Mouse (Mus musculus): ENCODE results near the gene Tbl1x. TPM values are rescaled to one million over a fixed set of nuclear protein-coding genes. Genes with fewer than 3 reads are reported as not detected.
A peak's percentile ranks its signal among the peaks of the same experiment; 100 is the strongest.

Tbl1x gene
- polyA plus RNA-seq, 2 experiments from 2014 or later = 28.4 to 29.3 TPM

DNA sequence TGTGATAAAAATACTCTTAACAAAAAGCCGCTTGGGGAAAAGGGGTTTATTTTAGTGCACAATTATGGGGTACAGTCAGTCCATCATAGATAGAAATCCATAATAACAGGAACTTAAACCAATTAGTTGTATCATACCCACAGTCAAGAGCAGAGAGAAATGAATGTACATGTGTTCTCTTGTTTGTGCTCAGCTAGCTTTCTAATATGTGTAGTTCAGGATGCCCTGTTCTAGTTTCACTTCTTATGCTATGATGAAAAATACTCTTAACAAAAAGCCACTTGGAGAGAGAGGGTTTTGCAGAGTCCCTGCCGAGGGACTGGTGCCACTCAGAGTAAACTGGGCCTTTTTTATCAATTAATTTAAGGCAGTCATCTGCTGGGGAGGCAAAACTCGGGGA lies 101.1 kb downstream of the Tbl1x start:
- ATAC-seq = peak; percentile 32

DNA sequence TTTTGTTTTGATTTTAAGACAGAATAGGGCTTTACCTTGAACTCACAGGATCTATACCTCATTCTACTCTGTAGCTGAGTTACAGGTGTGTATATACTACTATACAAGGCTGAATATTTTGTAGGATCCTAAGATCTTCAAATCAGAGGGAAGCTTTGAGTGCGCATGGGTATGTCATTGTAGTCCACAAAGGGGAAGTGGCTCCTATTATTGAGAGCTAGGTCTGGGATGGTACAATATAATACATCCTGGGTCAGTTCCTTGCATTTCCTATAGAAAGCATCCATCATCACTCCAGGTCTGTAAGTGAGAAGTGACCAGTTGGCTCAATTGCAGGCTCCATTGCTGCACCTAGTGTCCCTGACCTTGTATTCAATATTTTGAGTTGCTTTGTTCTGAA lies 102.2 kb downstream of the Tbl1x start:
- ATAC-seq = no peak

DNA sequence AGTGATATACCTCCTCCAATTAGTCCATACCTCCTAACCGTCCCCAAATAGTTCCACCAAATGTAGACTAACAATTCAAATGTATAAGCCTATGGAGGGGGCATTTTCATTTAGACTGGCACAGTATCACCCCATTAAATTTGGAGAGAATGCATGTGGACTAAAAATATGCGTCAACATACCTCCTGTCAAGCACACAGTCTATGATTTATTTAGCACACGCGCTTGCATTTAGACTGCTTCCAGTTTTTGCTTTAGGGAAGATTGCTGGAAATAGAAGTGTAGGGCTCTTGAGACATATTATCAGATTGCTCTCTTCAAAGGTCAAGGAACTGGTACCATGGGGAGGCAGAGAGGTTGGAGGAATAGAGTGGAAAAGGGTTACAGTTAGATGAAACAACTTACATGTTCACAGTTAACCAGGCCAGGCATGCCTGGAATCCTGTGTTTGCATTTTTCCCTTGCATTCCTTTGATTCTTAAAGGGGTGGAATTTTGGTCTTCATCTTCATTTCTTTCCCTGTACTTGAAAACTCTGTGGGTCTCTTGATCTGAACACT lies 105.0 kb downstream of the Tbl1x start:
- no peak for ATAC-seq

DNA sequence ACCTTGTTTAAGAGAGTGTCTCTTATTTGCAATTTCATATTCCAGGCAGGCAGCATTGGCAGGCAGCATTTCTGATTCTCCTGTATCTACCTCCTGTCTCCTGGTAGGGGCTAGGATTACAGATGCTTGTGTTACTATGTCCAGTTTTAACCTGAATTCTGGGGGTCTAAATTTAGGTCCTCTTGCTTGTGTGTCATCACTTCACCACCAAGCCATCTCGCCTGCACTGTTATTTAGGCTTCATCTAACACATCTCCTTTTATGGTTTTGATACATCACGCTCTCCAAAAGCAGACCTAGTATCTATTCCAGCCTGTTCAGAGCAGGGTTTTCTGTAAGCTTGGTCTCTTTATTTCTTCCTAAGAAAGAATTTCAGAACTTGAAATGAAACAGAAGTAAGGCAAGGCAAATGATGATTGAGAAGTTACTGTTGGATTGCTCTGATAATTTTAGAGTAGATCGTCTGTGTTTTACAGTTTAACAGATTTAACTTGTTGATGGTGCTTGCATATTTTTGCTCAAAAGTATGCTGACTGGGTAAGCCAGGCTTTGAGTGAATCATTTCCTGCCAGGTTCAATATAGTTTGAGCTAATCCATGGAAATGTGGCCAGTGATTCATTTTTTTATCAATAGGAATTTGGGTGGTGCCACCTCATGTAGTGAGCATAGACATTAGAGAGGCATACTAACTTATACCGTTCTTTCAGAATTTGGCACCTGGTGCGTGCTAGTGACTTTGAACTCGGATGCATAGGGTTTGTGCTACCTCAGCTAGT lies 106.7 kb downstream of the Tbl1x start:
- ATAC-seq = no peak

DNA sequence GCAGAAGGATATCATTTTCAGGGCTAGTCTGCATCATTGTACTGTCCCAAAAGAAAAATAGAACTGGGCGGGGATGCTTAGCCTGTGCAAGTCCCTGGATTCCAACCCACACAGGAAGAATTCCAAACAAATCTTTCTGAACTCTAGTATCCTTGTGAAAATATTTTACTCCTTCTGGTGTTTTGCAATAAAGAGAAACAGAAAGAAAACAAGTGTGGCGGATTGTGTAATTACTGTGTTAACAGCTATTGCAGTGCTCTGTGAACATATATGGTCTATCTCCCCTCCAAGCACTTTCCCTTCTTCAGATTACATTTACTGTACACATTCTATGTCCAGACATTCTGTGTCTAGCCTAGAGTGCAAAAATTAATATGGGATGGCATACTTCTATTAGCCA lies 119.6 kb downstream of the Tbl1x start:
- ATAC-seq = no peak

DNA sequence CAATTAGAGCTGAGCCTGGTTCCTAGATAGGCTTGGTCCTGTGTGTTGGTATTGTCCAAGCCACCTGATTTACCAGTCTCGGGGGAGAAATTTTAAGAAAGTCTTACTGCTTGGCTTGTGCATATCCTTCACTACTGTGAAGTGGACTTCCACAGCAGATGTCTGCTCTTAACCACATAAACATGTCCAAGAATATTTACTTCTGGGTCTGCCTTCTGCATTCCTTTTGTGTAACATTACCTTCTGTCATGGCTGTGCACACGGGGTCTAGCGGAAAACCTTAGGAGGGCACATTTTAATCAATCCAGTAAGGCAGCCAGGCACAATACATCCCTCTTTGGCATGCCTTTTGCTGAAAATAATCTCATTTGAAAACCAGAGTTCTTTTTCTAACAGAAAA lies 125.7 kb downstream of the Tbl1x start:
- no peak for ATAC-seq

DNA sequence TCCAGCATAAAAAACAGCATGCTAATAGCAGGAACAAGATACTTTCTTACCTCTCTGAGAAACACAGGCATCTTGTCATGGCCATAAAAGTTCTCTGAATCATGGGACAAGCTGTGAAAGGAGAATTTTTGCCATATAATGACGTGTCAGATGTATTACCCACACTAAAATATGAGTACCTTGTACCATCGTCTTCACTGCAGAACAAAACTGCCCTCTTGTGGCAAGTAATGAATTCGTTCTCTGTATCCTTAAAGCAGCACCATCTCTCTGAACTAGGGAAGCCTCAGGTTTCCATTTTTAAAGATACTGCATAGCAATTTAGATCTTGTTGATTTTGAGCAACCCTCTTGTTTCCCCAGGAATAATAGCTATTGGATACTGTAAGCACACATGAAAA lies 127.3 kb downstream of the Tbl1x start:
- ATAC-seq = peak; percentile 92

DNA sequence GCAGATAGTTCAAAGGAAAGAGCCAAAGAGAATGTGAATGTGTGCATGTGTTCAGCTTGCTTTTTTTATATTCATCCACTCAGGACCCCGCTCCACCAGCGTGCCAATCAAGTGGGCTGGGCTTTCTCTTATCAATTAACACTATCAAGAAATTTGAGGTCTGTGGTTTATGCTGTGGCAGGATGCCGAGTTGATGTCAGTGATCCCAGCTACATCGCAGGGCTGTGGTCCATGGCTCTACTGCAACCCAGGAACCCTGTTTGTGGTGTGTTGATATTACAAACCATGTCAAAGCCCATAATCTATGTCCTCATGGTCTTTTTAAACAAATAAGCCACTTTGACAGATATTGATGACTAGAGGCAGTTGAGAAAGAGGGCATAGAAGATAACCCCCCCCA lies 129.5 kb downstream of the Tbl1x start:
- ATAC-seq = peak; percentile 55

DNA sequence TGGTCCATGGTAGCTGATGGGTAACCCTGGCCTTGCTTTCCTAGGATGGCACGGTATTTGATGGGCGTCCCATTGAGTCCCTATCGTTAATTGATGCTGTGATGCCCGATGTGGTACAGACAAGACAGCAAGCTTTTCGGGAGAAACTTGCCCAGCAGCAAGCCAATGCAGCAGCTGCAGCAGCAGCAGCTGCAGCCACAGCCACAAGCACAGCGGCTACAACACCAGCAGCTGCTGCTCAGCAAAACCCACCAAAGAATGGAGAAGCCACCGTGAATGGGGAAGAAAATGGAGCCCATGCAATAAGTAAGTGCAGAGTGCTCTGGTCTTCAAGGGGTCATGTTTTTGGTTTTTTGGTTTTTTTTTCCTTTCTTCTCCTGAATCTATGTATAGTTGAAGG lies 135.4 kb downstream of the Tbl1x start:
- no peak for ATAC-seq

DNA sequence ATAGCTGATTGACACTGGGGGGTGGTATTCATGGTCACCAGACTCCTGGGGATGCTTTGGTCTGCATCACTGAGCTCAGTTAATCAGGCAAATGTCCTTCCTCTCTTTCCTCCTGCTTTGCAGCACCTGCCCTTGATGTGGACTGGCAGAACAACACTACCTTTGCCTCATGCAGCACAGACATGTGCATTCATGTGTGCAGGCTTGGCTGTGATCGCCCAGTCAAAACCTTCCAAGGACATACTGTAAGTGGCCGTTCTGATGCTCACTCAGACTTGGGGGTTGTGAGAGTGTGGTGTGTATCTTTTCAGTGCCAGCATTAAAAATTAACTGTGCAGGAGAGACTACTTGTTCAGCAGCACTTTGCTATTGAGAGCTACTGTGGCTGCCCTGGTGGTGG lies 139.4 kb downstream of the Tbl1x start:
- no peak for ATAC-seq

DNA sequence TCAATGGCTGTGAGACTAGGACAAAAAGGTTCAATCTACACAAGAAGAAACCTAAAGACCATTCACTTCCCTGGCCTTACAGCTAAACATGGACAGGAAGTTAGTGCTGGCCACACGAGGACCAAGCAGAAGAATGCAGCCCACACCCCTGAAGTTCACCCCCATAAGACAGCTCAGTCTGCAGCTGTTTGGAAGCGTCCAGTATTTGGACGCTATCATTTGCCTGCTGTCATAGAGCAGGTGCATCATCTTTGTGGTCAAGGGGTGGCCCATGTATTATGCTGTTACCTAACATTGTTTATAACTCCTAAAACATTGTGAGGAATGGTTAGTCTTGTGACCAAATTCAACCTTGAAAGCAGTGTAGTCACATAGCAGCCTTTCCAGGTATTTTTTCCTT lies 151.2 kb downstream of the Tbl1x start:
- no peak for ATAC-seq

DNA sequence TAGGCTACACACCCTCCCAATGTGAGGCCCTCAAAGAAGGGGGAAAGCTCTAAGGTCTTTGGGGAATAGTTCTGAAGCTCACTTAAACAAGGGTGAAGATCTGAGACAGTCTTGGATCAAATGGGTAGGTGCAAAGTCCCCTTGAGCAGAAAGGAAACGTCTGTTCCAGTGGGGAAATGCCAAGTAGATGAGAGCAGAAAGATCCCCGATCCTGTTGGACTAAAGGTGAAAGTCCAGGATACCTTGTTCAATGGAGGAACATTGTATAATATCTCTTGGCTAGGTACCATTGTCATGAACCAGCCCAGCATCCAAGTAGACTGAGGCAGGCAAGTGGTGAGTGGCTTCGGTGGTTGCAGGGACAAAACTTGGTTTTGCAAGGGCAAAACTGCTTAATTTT lies 152.5 kb downstream of the Tbl1x start:
- no peak for ATAC-seq

DNA sequence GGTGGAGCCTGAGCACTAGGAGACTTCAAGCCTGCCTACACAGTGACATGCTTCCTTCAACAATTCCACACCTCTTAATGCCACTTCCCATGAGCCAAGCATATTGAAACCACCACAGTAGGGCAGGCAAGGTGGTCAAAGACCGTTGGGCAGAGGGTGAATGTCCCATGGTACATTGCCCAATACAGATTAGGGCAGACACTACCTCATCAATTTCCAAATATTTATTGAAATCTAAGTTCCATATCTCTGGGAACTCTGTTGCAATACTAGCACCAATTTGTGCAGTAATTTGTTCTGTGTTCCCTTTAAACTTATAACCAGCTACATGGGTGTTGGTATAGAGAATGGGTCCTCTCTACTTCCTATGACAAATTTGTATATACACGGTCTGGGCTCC lies 154.2 kb downstream of the Tbl1x start:
- ATAC-seq = no peak

DNA sequence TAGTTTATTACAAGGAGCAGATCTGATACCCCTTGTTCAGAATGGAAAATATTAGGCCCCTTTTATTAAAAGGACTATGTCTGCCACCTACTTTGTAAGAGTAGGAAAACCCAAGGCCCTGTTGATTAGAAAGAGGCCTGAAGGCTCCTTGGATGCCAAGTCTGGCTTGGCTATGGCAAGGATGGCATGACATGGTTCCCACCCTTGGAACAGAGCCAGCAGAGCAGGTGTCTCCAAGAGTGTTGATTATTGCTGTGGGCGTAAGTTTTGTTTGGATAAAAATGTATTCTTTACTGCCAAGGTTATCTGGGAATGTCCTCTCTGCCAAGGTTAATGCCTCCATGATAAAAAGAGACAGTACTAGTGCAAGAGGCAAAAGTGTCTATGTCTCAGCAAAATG lies 156.1 kb downstream of the Tbl1x start:
- no peak for ATAC-seq

DNA sequence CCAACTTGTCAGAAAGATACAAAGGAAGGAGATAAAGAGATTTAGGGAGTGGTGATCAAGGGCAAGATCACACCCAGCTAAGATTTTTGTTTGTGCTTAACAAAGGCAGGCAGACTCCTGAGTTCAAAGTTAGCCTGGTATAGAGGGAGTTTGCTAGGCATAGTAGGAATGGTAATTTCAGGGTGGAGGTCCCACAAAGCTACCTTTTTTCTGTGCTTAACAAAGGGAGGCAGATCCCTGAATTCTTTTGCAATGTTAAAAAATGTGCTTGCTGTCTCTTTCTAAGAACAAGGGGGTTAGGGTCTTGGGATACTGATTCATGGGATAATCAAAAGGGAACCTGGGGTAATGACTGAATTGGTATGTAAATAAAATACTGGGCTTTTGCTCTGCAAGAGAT lies 156.6 kb downstream of the Tbl1x start:
- no peak for ATAC-seq

DNA sequence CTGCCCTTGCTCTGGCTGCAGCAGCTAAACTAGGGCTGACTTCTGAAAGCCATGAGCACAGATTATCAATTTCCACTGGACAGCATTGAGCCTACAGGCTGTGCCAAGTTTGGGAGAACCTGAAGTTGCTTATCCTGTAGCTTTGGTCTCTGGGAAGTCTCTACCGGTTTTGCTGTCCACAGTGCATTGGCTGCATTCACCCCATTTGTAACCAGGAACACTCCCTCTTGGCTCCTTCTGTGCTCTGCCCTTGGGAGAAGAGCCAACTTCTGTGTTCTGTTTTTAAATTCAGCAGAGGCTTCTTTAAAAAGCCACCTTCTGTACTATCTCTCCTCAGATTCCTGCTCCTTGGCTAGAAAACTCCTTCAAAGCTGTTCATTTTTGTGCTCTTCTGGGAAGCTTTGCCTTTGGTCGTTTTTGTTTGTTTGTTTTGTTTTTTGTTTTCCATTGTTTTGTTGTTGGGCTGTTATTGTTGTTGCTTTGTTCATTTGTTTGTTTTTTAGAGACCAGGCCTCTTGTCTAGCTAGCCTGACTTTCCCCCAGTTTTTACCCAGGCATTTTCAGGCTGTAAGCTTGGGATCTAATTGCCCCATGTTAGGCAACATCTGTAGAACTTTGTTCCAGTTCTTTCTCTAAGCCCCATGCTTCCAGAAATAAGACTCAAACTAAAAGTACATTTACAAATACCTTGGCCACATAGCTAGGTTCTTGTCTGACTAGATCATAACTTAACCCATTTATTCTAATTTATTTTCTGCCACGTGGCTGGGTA lies 159.2 kb downstream of the Tbl1x start:
- ATAC-seq = no peak

Measured in CD4-positive, CD25-positive, alpha-beta regulatory T cell, adult 4 months (primary cell).